Mouse (Mus musculus) ES-E14 (cell line): Measurements from ENCODE around the gene Cwf19l1. TPM values are rescaled to one million over a fixed set of nuclear protein-coding genes. Genes with fewer than 3 reads are reported as not detected.

ENCODE experiments used
- DNase-seq: peaks from one replicate; pipeline ENCODE4 v3.0.0-alpha.2; 2013; ENCODE audit warnings: low read depth, low spot score
- H3K27ac ChIP-seq: 2 replicates; pipeline ENCODE4 v1.5.1; 2012; ENCODE audit warnings: low read depth, mild to moderate bottlenecking, low read length, moderate library complexity, mixed read lengths; ENCODE audit not compliant: poor library complexity, insufficient read depth, severe bottlenecking
- H3K36me3 ChIP-seq: 2 replicates; pipeline ENCODE4 v1.6.1; 2012; ENCODE audit warnings: mild to moderate bottlenecking, low read length, moderate library complexity, mixed read lengths; ENCODE audit not compliant: control insufficient read depth, poor library complexity, insufficient read depth, severe bottlenecking
- H3K4me1 ChIP-seq, 2 experiments: fragments of 150-350 bp in 1 of 2; sonication (generic) in 1 of 2; 2 replicates each; pipeline ENCODE4 v1.6.1; 2012; ENCODE audit warnings: low read length in 2 of 2, mild to moderate bottlenecking in 1 of 2, mixed read lengths in 1 of 2; ENCODE audit not compliant: control insufficient read depth in 2 of 2, insufficient read depth in 2 of 2, poor library complexity in 1 of 2
- H3K4me3 ChIP-seq, 2 experiments: fragments of 150-350 bp in 1 of 2; sonication (generic) in 1 of 2; 2 replicates each; pipeline ENCODE4 v1.5.1; 2012; ENCODE audit warnings: low read length in 2 of 2, low read depth in 1 of 2, mild to moderate bottlenecking in 1 of 2, mixed read lengths in 1 of 2; ENCODE audit not compliant: insufficient read depth in 1 of 2, poor library complexity in 1 of 2, severe bottlenecking in 1 of 2
- H3K9ac ChIP-seq: 2 replicates; pipeline ENCODE4 v1.6.1; 2012; ENCODE audit warnings: low read depth, mild to moderate bottlenecking, low read length, mixed read lengths; ENCODE audit not compliant: poor library complexity, insufficient read depth, severe bottlenecking
- H3K9me3 ChIP-seq: fragments of 150-350 bp; sonication (generic); 2 replicates; pipeline ENCODE4 v1.6.1; 2012; ENCODE audit warnings: low read depth, mild to moderate bottlenecking, low read length; ENCODE audit not compliant: control insufficient read depth, insufficient read depth
- CHD2 ChIP-seq: IDR thresholded peaks from 2 replicates; pipeline ENCODE4 v1.6.1; 2014; ENCODE audit warnings: mild to moderate bottlenecking, low read depth, low read length, inconsistent platforms
- HCFC1 ChIP-seq: IDR thresholded peaks from 2 replicates; pipeline ENCODE4 v1.6.1; 2012; ENCODE audit warnings: low read length, inconsistent platforms, borderline replicate concordance; ENCODE audit not compliant: insufficient read depth
- MAFK ChIP-seq: IDR thresholded peaks from 2 replicates; pipeline ENCODE4 v1.6.1; 2014; ENCODE audit warnings: mild to moderate bottlenecking, low read depth, low read length, inconsistent platforms; ENCODE audit not compliant: insufficient read depth
- ZC3H11A ChIP-seq: IDR thresholded peaks from 2 replicates; pipeline ENCODE4 v1.6.1; 2012; ENCODE audit warnings: low read depth, mild to moderate bottlenecking, inconsistent platforms, low read length, borderline replicate concordance
- ZNF384 ChIP-seq: IDR thresholded peaks from 2 replicates; pipeline ENCODE4 v1.6.1; 2012; ENCODE audit warnings: low read depth, low read length, inconsistent platforms
- in situ Hi-C, 2 experiments: fragments of 600-800 bp; cut with MboI; formaldehyde crosslinking; loops; one replicate each; pipeline ENCODE4 v1.15.1; 2025; ENCODE audit warnings: low sequenced_read_pairs in 2 of 2, inconsistent platforms in 1 of 2; ENCODE audit not compliant: unreplicated experiment in 2 of 2
- total RNA-seq: library from RNA; depleted of rRNA; stranded (reverse); fragments of 300-350 nt; gene quantifications from 2 replicates; pipeline ENCODE4 v1.2.3, GENCODE M21; 2012; rRNA removed

The Cwf19l1 gene
- total RNA-seq, 1 experiment = 18.6 TPM

- Histone ChIP-seq H3K9ac (no peak overlapping the region), H3K9me3 (no peaks in the 10 kb centered on the region), H3K36me3 (peaks cover 3% of the 10 kb centered on the region), H3K4me1 (0 out of 4 replicates have a peak, but pooled peaks cover 0 to 3% of the 10 kb centered on the region in 2 experiments), H3K27ac (no peak overlapping the region), H3K4me3 (no peak overlapping the region)
- TF ChIP-seq HCFC1 (no peak), ZNF384 (no peak), ZC3H11A (no peak), MAFK (no peak)
- in situ Hi-C loops = no loop called here
- DNase-seq = no peak
Measured at GRCm38 (mm10) chr19:44063773-44064172, 71.9 kb downstream of the Cwf19l1 start.

GRCm38 (mm10) chr19:44060226-44060625 lies 75.5 kb downstream of the Cwf19l1 start:
- no peaks in the 10 kb centered on the region for H3K4me1 ChIP-seq
- in situ Hi-C loops = no loop called here
- H3K27ac ChIP-seq = no peak overlapping the region
- TF ChIP-seq ZC3H11A (no peak), ZNF384 (no peak), CHD2 (no peak), MAFK (no peak), HCFC1 (no peak)
- no peak overlapping the region for H3K9ac ChIP-seq
- peaks cover 3% of the 10 kb centered on the region for H3K36me3 ChIP-seq
- no peak for DNase-seq
- no peak overlapping the region for H3K4me3 ChIP-seq
- no peaks in the 10 kb centered on the region for H3K9me3 ChIP-seq

Other genes with a start within 250 kb of the Cwf19l1 start
- gene Dnmbp, start 195.7 kb downstream of the Cwf19l1 start, total RNA-seq = 11.5 and 14.3 TPM in 2 replicates
- 11.3 and 11.8 TPM in 2 replicates for gene Cpn1, start 149.3 kb downstream of the Cwf19l1 start, total RNA-seq
- gene Cyp2c23, start 106.7 kb downstream of the Cwf19l1 start, total RNA-seq = 0.31 and 0.74 TPM in 2 replicates
- gene Erlin1, start 66.1 kb downstream of the Cwf19l1 start, total RNA-seq = 20.9 and 22.7 TPM in 2 replicates
- 52.9 and 57.4 TPM in 2 replicates for gene Chuk, start 28.4 kb downstream of the Cwf19l1 start, total RNA-seq
- gene Bloc1s2, start 10.6 kb upstream of the Cwf19l1 start, total RNA-seq = 77.2 and 80.5 TPM in 2 replicates
- gene Pkd2l1, start 56.6 kb upstream of the Cwf19l1 start, total RNA-seq = 0.90 and 2.4 TPM in 2 replicates
- 2.5 and 2.9 TPM in 2 replicates for gene Scd3, start 67.4 kb upstream of the Cwf19l1 start, total RNA-seq
- 284 and 303 TPM in 2 replicates for gene Scd2, start 157.8 kb upstream of the Cwf19l1 start, total RNA-seq
- gene Scd4, start 197.2 kb upstream of the Cwf19l1 start, total RNA-seq = 0.13 TPM in 1 of 2 replicates, not detected in the other